Mouse (Mus musculus): ENCODE results near the gene Tmem232. TPM values are rescaled to one million over a fixed set of nuclear protein-coding genes. Genes with fewer than 3 reads are reported as not detected.
"Not testable (repeated sequence)": the region's sequence is repeated elsewhere in the genome, so short reads cannot be mapped to it uniquely, and the experiment has no call there.

The Tmem232 gene
- polyA plus RNA-seq, 1 experiment from 2014 or later, result 0.09 TPM

GRCm38 (mm10) chr17:65527529-65527928 is 13.1 kb downstream of the Tmem232 start:
- Histone ChIP-seq H3K4me2 (peak overlapping the region; percentile 24; the same call in 1 of the 2 replicates), H3K4me3 (no peak overlapping the region), H3K9ac (no peak overlapping the region), H3K9me3 (no peaks in the 10 kb centered on the region), H3K27me3 (replicated peaks) (no peaks in the 10 kb centered on the region), H3K4me1 (peaks cover 8% of the 10 kb centered on the region), H3K36me3 (no peaks in the 10 kb centered on the region), H3K27ac (replicated peaks) (peak overlapping the region; percentile 72)
- peak; percentile 54; the same call in 1 of the 2 replicates for ATAC-seq (ENCODE audit: extremely low read depth, insufficient number of reproducible peaks, low FRiP score, low TSS enrichment)
- WGBS, result 44% methylated on average over 5 of the region's 5 CpGs

GRCm38 (mm10) chr17:65513517-65513916 is 27.1 kb downstream of the Tmem232 start:
- no peak overlapping the region for H3K4me3 ChIP-seq
- WGBS, result 78% methylated on average over 3 of the region's 3 CpGs
- ATAC-seq (ENCODE audit: extremely low read depth, insufficient number of reproducible peaks, low FRiP score, low TSS enrichment), result no peak
- H3K9ac ChIP-seq, result no peak overlapping the region
- H3K27me3 ChIP-seq (replicated peaks), result no peaks in the 10 kb centered on the region
- no peak overlapping the region for H3K27ac ChIP-seq (replicated peaks)
- no peaks in the 10 kb centered on the region for H3K9me3 ChIP-seq
- no peaks in the 10 kb centered on the region for H3K4me1 ChIP-seq
- H3K36me3 ChIP-seq, result no peaks in the 10 kb centered on the region
- H3K4me2 ChIP-seq, result no peak overlapping the region

- no peak overlapping the region for H3K4me2 ChIP-seq
- WGBS, result 61% methylated on average over 10 of the region's 10 CpGs
- H3K27me3 ChIP-seq (replicated peaks), result no peaks in the 10 kb centered on the region
- no peak for ATAC-seq (ENCODE audit: extremely low read depth, insufficient number of reproducible peaks, low FRiP score, low TSS enrichment)
- H3K36me3 ChIP-seq, result no peaks in the 10 kb centered on the region
- no peak overlapping the region for H3K9ac ChIP-seq
- no peak overlapping the region for H3K4me3 ChIP-seq
- no peaks in the 10 kb centered on the region; the same call in 1 of the 2 replicates for H3K9me3 ChIP-seq
- no peaks in the 10 kb centered on the region for H3K4me1 ChIP-seq
- no peak overlapping the region for H3K27ac ChIP-seq (replicated peaks)
Observed at GRCm38 (mm10) chr17:65484654-65485053, 55.9 kb downstream of the Tmem232 start.

- Histone ChIP-seq H3K9me3 (no peaks in the 10 kb centered on the region), H3K27ac (replicated peaks) (no peak overlapping the region), H3K4me2 (no peak overlapping the region), H3K9ac (no peak overlapping the region), H3K27me3 (replicated peaks) (no peaks in the 10 kb centered on the region), H3K4me1 (no peaks in the 10 kb centered on the region), H3K36me3 (no peaks in the 10 kb centered on the region), H3K4me3 (no peak overlapping the region)
- 86% methylated on average over 10 of the region's 10 CpGs for WGBS
- ATAC-seq (ENCODE audit: extremely low read depth, insufficient number of reproducible peaks, low FRiP score, low TSS enrichment), result no peak
Observed at GRCm38 (mm10) chr17:65476747-65477146, 63.8 kb downstream of the Tmem232 start.

GRCm38 (mm10) chr17:65450818-65451217 is 89.8 kb downstream of the Tmem232 start:
- Histone ChIP-seq H3K4me1 (no peaks in the 10 kb centered on the region), H3K4me3 (no peak overlapping the region), H3K9me3 (no peaks in the 10 kb centered on the region), H3K27ac (replicated peaks) (no peak overlapping the region), H3K27me3 (replicated peaks) (no peaks in the 10 kb centered on the region), H3K9ac (no peak overlapping the region), H3K4me2 (no peak overlapping the region), H3K36me3 (no peaks in the 10 kb centered on the region)
- ATAC-seq (ENCODE audit: extremely low read depth, insufficient number of reproducible peaks, low FRiP score, low TSS enrichment), result no peak

- H3K9ac ChIP-seq; H3K4me2 ChIP-seq; H3K27ac ChIP-seq (replicated peaks); ATAC-seq (ENCODE audit: extremely low read depth, insufficient number of reproducible peaks, low FRiP score, low TSS enrichment); H3K9me3 ChIP-seq; H3K4me3 ChIP-seq; H3K4me1 ChIP-seq; H3K36me3 ChIP-seq; H3K27me3 ChIP-seq (replicated peaks): not testable (repeated sequence)
- 77% methylated on average over 12 of the region's 12 CpGs for WGBS
Observed at GRCm38 (mm10) chr17:65437906-65438305, 102.7 kb downstream of the Tmem232 start.

- no peaks in the 10 kb centered on the region for H3K4me1 ChIP-seq
- no peaks in the 10 kb centered on the region for H3K36me3 ChIP-seq
- no peak overlapping the region for H3K4me2 ChIP-seq
- no peaks in the 10 kb centered on the region for H3K27me3 ChIP-seq (replicated peaks)
- no peak for ATAC-seq (ENCODE audit: extremely low read depth, insufficient number of reproducible peaks, low FRiP score, low TSS enrichment)
- H3K4me3 ChIP-seq, result no peak overlapping the region
- H3K9ac ChIP-seq, result no peak overlapping the region
- H3K27ac ChIP-seq (replicated peaks), result no peak overlapping the region
- no peaks in the 10 kb centered on the region for H3K9me3 ChIP-seq
Observed at GRCm38 (mm10) chr17:65419124-65419523, 121.5 kb downstream of the Tmem232 start.

- no peak for ATAC-seq (ENCODE audit: extremely low read depth, insufficient number of reproducible peaks, low FRiP score, low TSS enrichment)
- no peaks in the 10 kb centered on the region for H3K36me3 ChIP-seq
- H3K27ac ChIP-seq (replicated peaks), result no peak overlapping the region
- H3K27me3 ChIP-seq (replicated peaks), result no peaks in the 10 kb centered on the region
- H3K9me3 ChIP-seq, result no peaks in the 10 kb centered on the region
- H3K9ac ChIP-seq, result no peak overlapping the region
- H3K4me2 ChIP-seq, result no peak overlapping the region
- 39% methylated on average over 9 of the region's 9 CpGs for WGBS
- H3K4me3 ChIP-seq, result no peak overlapping the region
- H3K4me1 ChIP-seq, result no peaks in the 10 kb centered on the region
Observed at GRCm38 (mm10) chr17:65405309-65405708, 135.3 kb downstream of the Tmem232 start.

GRCm38 (mm10) chr17:65400914-65401313 is 139.7 kb downstream of the Tmem232 start:
- Histone ChIP-seq H3K36me3 (no peaks in the 10 kb centered on the region), H3K9ac (no peak overlapping the region), H3K4me1 (no peaks in the 10 kb centered on the region), H3K9me3 (no peaks in the 10 kb centered on the region), H3K27me3 (replicated peaks) (no peaks in the 10 kb centered on the region), H3K4me3 (no peak overlapping the region), H3K27ac (replicated peaks) (no peak overlapping the region), H3K4me2 (no peak overlapping the region)
- ATAC-seq (ENCODE audit: extremely low read depth, insufficient number of reproducible peaks, low FRiP score, low TSS enrichment), result no peak
- WGBS, result 71% methylated on average over 1 of the region's 1 CpGs

- Histone ChIP-seq H3K36me3 (no peaks in the 10 kb centered on the region), H3K9ac (no peak overlapping the region), H3K27me3 (replicated peaks) (no peaks in the 10 kb centered on the region), H3K4me1 (no peaks in the 10 kb centered on the region), H3K9me3 (no peaks in the 10 kb centered on the region), H3K27ac (replicated peaks) (no peak overlapping the region), H3K4me3 (no peak overlapping the region), H3K4me2 (no peak overlapping the region)
- WGBS, result 77% methylated on average over 9 of the region's 9 CpGs
- no peak for ATAC-seq (ENCODE audit: extremely low read depth, insufficient number of reproducible peaks, low FRiP score, low TSS enrichment)
Observed at GRCm38 (mm10) chr17:65384411-65384962, 156.1 kb downstream of the Tmem232 start.

- Histone ChIP-seq H3K27ac (replicated peaks) (no peak overlapping the region), H3K4me1 (no peaks in the 10 kb centered on the region), H3K4me2 (no peak overlapping the region), H3K4me3 (no peak overlapping the region), H3K27me3 (replicated peaks) (no peaks in the 10 kb centered on the region), H3K36me3 (no peaks in the 10 kb centered on the region), H3K9ac (no peak overlapping the region), H3K9me3 (0 out of 2 replicates have a peak, but pooled peaks cover 8% of the 10 kb centered on the region)
- 29% methylated on average over 7 of the region's 7 CpGs for WGBS
- no peak for ATAC-seq (ENCODE audit: extremely low read depth, insufficient number of reproducible peaks, low FRiP score, low TSS enrichment)
Observed at GRCm38 (mm10) chr17:65370034-65370780, 170.4 kb downstream of the Tmem232 start.

Data from heart, embryonic 13.5 days (tissue).